Mouse (Mus musculus): ENCODE data around the gene Bcl2a1a. TPM values are rescaled to one million over a fixed set of nuclear protein-coding genes. Genes with fewer than 3 reads are reported as not detected.
"Not testable (repeated sequence)": the region's sequence is repeated elsewhere in the genome, so short reads cannot be mapped to it uniquely, and the experiment has no call there.

Bcl2a1a gene
- 0.24 TPM in 1 of 2 replicates, not detected in the other for polyA plus RNA-seq (2015; fragmentation: Nextera tagmentation; extraction: Ambion mirVana)

DNA sequence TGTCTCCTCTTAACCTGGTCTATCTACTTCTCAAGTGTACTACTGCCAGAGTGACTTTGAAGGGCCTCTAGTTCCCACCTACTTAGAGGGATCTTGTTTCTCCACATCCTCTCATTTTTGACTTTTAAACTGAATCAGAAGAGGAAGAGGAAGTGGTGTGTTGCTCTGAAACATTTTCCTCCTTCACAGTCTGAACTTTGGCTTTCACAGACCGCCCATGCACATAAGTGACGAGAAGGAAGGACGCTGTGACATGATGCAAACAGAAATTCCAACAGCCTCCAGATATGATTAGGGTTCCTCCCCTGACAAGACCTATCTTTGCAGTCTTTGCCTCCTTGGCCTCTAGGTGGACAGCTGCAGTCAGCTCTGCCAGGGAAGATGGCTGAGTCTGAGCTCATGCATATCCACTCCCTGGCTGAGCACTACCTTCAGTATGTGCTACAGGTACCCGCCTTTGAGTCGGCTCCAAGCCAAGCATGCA, at the start of gene Bcl2a1a:
Gene Bcl2a1a (plus strand): TSS at position 231 of the 484 bp plus-strand sequence.
- H3K9me3 ChIP-seq (ENCODE audit: low read length); H3K9ac ChIP-seq (replicated peaks; ENCODE audit: low read length); H3K27ac ChIP-seq (ENCODE audit: low read length); H3K36me3 ChIP-seq (ENCODE audit: insufficient read depth, low read length); H3K27me3 ChIP-seq (ENCODE audit: insufficient read depth, low read length); H3K4me3 ChIP-seq (ENCODE audit: low read length); ATAC-seq (ENCODE audit: low FRiP score, low TSS enrichment); H3K4me1 ChIP-seq (ENCODE audit: insufficient read depth, low read length); H3K4me2 ChIP-seq (replicated peaks; ENCODE audit: low read depth, low read length): not testable (repeated sequence)
- WGBS, result 86% methylated on average over 5 of the region's 5 CpGs

DNA sequence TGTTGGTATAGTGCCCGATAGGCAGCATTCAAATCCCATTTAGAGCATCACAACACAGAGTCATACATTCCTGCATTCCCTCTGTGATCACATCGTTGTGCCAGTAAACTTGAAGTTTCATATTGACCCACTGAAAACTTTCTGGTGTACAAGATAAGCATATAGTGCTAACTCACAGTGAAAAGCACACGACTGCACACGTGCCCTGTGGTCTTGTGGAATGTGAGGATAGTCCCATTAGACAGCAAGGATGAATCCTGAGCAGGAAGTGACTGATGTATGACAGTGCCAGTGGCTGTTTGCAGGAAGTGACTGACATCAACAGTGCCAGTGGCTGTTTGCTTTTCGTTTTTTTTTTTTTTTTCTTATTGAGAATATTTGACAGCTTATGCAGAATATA, 40.1 kb upstream of the Bcl2a1a start:
- WGBS, result 87% methylated on average over 4 of the region's 5 CpGs
- not testable (repeated sequence) for H3K4me2 ChIP-seq (replicated peaks; ENCODE audit: low read depth, low read length); H3K4me3 ChIP-seq (ENCODE audit: low read length); H3K27ac ChIP-seq (ENCODE audit: low read length); H3K36me3 ChIP-seq (ENCODE audit: insufficient read depth, low read length); H3K4me1 ChIP-seq (ENCODE audit: insufficient read depth, low read length); H3K9ac ChIP-seq (replicated peaks; ENCODE audit: low read length); H3K9me3 ChIP-seq (ENCODE audit: low read length); H3K27me3 ChIP-seq (ENCODE audit: insufficient read depth, low read length); ATAC-seq (ENCODE audit: low FRiP score, low TSS enrichment)

DNA sequence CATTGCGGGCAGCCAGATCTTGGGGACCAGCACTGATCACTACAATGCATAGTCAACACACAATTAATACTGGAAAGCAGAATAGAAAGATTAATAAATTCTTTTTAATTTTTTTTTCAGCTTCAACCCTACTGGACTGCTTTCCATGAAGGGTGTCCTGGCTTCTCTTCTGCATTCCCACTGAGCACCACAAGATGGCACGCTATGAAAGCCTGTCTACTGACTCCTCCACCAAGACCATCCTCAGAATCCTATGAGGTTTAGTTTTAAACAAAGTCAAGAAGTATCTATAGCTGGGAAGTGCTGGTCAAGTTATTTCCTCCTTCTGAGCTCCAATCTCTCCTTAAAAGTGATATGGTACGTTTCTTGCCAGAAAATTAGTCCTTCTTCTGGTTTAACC, 18.4 kb upstream of the Bcl2a1a start:
- not testable (repeated sequence) for ATAC-seq (ENCODE audit: low FRiP score, low TSS enrichment); H3K36me3 ChIP-seq (ENCODE audit: insufficient read depth, low read length); H3K9me3 ChIP-seq (ENCODE audit: low read length); H3K4me1 ChIP-seq (ENCODE audit: insufficient read depth, low read length); H3K4me3 ChIP-seq (ENCODE audit: low read length); H3K9ac ChIP-seq (replicated peaks; ENCODE audit: low read length); H3K4me2 ChIP-seq (replicated peaks; ENCODE audit: low read depth, low read length); H3K27me3 ChIP-seq (ENCODE audit: insufficient read depth, low read length); H3K27ac ChIP-seq (ENCODE audit: low read length)
- 19% methylated on average over 1 of the region's 3 CpGs for WGBS

DNA sequence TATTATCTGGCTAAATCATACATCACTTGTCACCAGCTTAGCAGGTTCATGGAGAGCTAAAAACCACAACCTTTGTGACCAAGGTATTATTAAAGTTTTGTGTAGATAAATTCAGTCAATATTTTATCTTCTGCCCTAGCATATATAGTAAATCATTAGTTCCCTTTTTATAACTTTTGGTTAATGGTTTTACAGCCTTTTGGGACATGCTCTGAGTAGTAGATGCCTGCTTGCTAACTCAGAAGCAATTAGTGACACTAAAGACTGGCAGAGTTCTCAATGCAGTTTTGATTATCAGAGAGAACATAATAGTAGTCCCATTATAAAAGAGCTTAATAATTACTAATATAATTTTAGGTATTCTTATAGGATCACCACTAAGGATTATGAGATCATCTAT, 5.2 kb upstream of the Bcl2a1a start:
- not testable (repeated sequence) for H3K9ac ChIP-seq (replicated peaks; ENCODE audit: low read length); H3K27me3 ChIP-seq (ENCODE audit: insufficient read depth, low read length); H3K27ac ChIP-seq (ENCODE audit: low read length); ATAC-seq (ENCODE audit: low FRiP score, low TSS enrichment); H3K4me3 ChIP-seq (ENCODE audit: low read length); H3K36me3 ChIP-seq (ENCODE audit: insufficient read depth, low read length); H3K9me3 ChIP-seq (ENCODE audit: low read length); H3K4me1 ChIP-seq (ENCODE audit: insufficient read depth, low read length); H3K4me2 ChIP-seq (replicated peaks; ENCODE audit: low read depth, low read length)

DNA sequence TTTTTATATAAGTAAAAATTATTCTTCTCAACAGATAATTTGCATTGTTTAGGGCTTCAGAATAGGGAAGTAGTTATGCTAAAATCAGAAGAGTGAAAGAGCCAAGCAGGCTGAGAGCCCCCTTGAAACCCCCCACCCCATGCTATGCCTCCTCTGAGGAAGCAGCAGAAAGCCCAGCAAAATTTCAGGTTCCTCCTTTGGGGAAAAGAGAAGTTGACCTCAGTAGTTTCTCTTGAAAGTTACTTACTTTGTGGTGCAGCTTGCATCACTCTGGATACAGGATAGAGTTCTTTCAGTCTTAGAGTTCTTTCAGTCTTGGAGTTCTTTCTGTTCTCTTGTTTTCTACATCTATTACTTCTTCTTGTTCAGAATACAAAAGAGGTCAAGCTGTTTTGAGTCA, 3.5 kb upstream of the Bcl2a1a start:
- not testable (repeated sequence) for H3K4me2 ChIP-seq (replicated peaks; ENCODE audit: low read depth, low read length); H3K36me3 ChIP-seq (ENCODE audit: insufficient read depth, low read length); H3K4me3 ChIP-seq (ENCODE audit: low read length); H3K9ac ChIP-seq (replicated peaks; ENCODE audit: low read length); H3K9me3 ChIP-seq (ENCODE audit: low read length); H3K27ac ChIP-seq (ENCODE audit: low read length); H3K4me1 ChIP-seq (ENCODE audit: insufficient read depth, low read length); H3K27me3 ChIP-seq (ENCODE audit: insufficient read depth, low read length); ATAC-seq (ENCODE audit: low FRiP score, low TSS enrichment)

DNA sequence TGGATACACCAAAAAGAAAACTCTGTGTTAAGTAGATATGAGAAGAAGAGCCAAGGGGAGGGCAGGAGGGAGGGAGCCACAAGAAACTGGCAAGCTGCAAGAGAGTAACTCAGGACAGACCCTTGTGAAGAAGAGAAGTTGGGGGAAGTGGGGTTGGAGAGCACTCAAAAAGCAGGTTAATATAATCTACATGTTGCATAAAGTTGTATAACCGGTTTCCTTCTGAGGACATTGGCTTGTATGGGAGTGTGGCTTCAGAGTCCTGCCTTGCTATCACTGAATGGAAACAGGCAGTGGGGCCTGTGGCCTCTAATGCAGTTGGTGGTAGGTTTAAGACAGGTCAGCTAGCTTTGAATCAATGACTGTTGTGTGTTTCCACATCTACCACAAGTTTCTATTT, 1.5 kb upstream of the Bcl2a1a start:
- ATAC-seq (ENCODE audit: low FRiP score, low TSS enrichment); H3K9ac ChIP-seq (replicated peaks; ENCODE audit: low read length); H3K36me3 ChIP-seq (ENCODE audit: insufficient read depth, low read length); H3K27ac ChIP-seq (ENCODE audit: low read length); H3K4me2 ChIP-seq (replicated peaks; ENCODE audit: low read depth, low read length); H3K9me3 ChIP-seq (ENCODE audit: low read length); H3K27me3 ChIP-seq (ENCODE audit: insufficient read depth, low read length); H3K4me3 ChIP-seq (ENCODE audit: low read length); H3K4me1 ChIP-seq (ENCODE audit: insufficient read depth, low read length): not testable (repeated sequence)
- 80% methylated on average over 1 of the region's 1 CpGs for WGBS

DNA sequence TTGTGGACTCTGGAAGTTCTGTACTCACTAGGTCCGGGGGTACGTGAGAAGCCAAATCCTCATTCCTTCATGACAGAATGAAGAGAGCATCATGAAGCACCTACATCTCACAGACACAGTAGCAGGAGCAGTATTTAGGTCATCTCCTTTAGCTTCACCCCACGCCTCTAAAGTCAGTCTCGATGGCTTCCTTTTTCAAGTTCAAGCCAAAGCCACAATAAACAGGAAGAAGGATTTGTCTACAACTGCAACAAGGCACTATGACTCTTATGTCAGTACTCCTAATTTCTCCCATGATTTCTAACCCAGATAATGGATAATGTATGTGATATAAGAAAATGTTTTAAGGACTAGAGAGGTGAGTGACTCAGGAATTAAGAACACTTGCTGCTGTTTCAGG, 665 bp upstream of the Bcl2a1a start:
- H3K9me3 ChIP-seq (ENCODE audit: low read length); H3K9ac ChIP-seq (replicated peaks; ENCODE audit: low read length); H3K36me3 ChIP-seq (ENCODE audit: insufficient read depth, low read length); H3K27me3 ChIP-seq (ENCODE audit: insufficient read depth, low read length); H3K4me3 ChIP-seq (ENCODE audit: low read length); ATAC-seq (ENCODE audit: low FRiP score, low TSS enrichment); H3K4me1 ChIP-seq (ENCODE audit: insufficient read depth, low read length); H3K27ac ChIP-seq (ENCODE audit: low read length); H3K4me2 ChIP-seq (replicated peaks; ENCODE audit: low read depth, low read length): not testable (repeated sequence)
- 93% methylated on average over 2 of the region's 4 CpGs for WGBS

DNA sequence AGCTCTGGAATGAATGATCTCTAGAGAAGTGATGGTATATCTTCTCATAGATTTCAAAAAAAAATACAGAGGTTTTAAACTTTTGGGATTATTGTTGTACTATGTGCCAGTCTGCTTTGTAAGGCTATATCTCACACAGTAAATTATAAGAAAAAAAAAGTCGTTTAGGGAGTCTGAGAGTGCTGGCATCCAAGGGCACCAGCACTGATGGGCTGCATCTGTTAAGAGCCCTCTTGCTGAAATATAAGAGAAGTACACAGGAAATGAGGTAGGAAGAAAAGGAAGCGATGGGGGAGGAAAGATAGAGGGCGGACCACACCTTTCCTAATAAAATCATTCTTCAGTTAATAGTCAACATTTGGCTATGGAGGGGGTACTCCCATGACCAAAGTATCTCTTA, 2.2 kb downstream of the Bcl2a1a start:
- Histone ChIP-seq H3K9ac (replicated peaks; ENCODE audit: low read length) (no peak overlapping the region), H3K4me1 (ENCODE audit: insufficient read depth, low read length) (no peaks in the 10 kb centered on the region), H3K4me3 (ENCODE audit: low read length) (no peak overlapping the region), H3K27me3 (ENCODE audit: insufficient read depth, low read length) (no peaks in the 10 kb centered on the region), H3K36me3 (ENCODE audit: insufficient read depth, low read length) (no peaks in the 10 kb centered on the region), H3K27ac (ENCODE audit: low read length) (no peak overlapping the region), H3K4me2 (replicated peaks; ENCODE audit: low read depth, low read length) (no peak overlapping the region), H3K9me3 (ENCODE audit: low read length) (no peaks in the 10 kb centered on the region)
- 75% methylated on average over 3 of the region's 3 CpGs for WGBS
- no peak for ATAC-seq (ENCODE audit: low FRiP score, low TSS enrichment)

DNA sequence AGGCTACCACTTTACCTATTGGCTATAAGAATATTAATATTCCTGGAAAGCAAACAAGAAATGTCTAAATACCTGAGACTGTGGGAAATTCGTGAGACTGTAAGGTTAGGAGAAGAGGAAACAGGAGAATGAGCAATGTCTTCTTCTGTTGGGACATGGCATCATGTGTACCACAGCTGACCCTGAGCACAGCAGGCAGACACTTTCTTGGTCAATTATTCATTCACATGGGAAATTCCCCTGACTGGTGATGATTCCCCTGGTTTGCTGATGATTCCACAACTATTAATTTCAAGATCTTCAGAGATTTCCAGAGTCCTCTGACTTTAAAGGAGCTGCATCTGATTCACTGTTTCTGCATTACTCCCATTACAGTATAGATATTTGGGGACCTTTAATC, 3.3 kb downstream of the Bcl2a1a start:
- H3K9me3 ChIP-seq (ENCODE audit: low read length); H3K4me1 ChIP-seq (ENCODE audit: insufficient read depth, low read length); H3K4me2 ChIP-seq (replicated peaks; ENCODE audit: low read depth, low read length); H3K9ac ChIP-seq (replicated peaks; ENCODE audit: low read length); H3K27me3 ChIP-seq (ENCODE audit: insufficient read depth, low read length); H3K27ac ChIP-seq (ENCODE audit: low read length); H3K4me3 ChIP-seq (ENCODE audit: low read length); H3K36me3 ChIP-seq (ENCODE audit: insufficient read depth, low read length); ATAC-seq (ENCODE audit: low FRiP score, low TSS enrichment): not testable (repeated sequence)
- 74% methylated on average over 1 of the region's 1 CpGs for WGBS

DNA sequence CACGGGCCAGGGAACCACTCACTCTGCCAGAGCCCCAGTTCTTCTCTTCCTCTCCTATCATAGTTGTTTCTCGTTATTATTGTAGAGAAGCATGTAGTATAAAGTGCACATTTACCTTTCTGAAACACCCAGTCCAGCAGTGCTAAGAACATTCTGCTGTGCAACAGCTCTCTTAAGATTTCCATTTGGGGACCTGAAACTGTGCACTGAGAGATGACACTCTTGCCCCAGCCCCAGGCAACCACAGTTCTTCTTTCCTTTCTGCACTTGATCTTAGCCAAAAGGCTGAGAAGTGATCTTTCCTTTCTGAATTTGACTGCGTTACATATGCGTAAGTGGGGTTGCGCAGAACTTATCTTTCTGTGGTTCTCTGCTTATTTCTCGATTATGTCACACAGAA, 9.8 kb downstream of the Bcl2a1a start:
- ATAC-seq (ENCODE audit: low FRiP score, low TSS enrichment); H3K4me2 ChIP-seq (replicated peaks; ENCODE audit: low read depth, low read length); H3K4me1 ChIP-seq (ENCODE audit: insufficient read depth, low read length); H3K9me3 ChIP-seq (ENCODE audit: low read length); H3K36me3 ChIP-seq (ENCODE audit: insufficient read depth, low read length); H3K27me3 ChIP-seq (ENCODE audit: insufficient read depth, low read length); H3K4me3 ChIP-seq (ENCODE audit: low read length); H3K9ac ChIP-seq (replicated peaks; ENCODE audit: low read length); H3K27ac ChIP-seq (ENCODE audit: low read length): not testable (repeated sequence)
- WGBS, result no CpG with 5 or more reads among the region's 6 CpGs

DNA sequence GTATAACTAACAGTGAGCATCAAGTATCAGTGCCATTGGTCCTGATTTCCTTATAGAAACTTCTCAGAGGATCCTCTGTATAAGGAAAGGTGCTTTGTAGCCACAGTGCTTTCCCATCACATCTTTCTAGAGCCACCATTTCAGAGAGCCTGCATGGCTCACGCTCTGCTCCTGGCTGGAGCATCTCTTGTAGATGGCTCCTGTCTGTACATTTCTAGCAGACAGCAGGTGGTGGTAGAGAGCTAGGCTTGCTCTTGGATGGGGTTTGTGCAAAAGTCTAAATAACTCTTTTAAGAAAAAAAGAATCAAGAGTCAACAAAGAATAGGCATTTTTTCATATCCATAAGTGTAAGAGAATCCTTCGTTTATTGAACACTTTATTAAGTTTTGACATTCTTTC, 12.8 kb downstream of the Bcl2a1a start:
- ATAC-seq (ENCODE audit: low FRiP score, low TSS enrichment); H3K27me3 ChIP-seq (ENCODE audit: insufficient read depth, low read length); H3K4me3 ChIP-seq (ENCODE audit: low read length); H3K27ac ChIP-seq (ENCODE audit: low read length); H3K36me3 ChIP-seq (ENCODE audit: insufficient read depth, low read length); H3K9me3 ChIP-seq (ENCODE audit: low read length); H3K9ac ChIP-seq (replicated peaks; ENCODE audit: low read length); H3K4me2 ChIP-seq (replicated peaks; ENCODE audit: low read depth, low read length); H3K4me1 ChIP-seq (ENCODE audit: insufficient read depth, low read length): not testable (repeated sequence)
- 80% methylated on average over 1 of the region's 2 CpGs for WGBS
